Mouse (Mus musculus) midbrain, embryonic 12.5 days (tissue): ENCODE data around the gene Nlrc5. TPM values are rescaled to one million over a fixed set of nuclear protein-coding genes. Genes with fewer than 3 reads are reported as not detected.
"Not testable (repeated sequence)": the region's sequence is repeated elsewhere in the genome, so short reads cannot be mapped to it uniquely, and the experiment has no call there.

Experiments
- ATAC-seq: fragments of 200-750 bp; cut with Nextera tagmentation; 2 replicates; pipeline ENCODE4 v1.8.0; 2017; ENCODE audit warnings: low read depth, moderate TSS enrichment, moderate library complexity; ENCODE audit not compliant: low FRiP score
- H3K27ac ChIP-seq: fragments of 300-500 bp; sonication (generic); replicated peaks from 2 replicates; pipeline ENCODE4 v1.5.1; 2016; ENCODE audit warnings: mild to moderate bottlenecking
- H3K27me3 ChIP-seq: fragments of 300-500 bp; sonication (generic); 2 replicates; pipeline ENCODE4 v1.6.1; 2016; ENCODE audit warnings: mild to moderate bottlenecking
- H3K36me3 ChIP-seq: fragments of 300-500 bp; sonication (generic); 2 replicates; pipeline ENCODE4 v1.6.1; 2016
- H3K4me1 ChIP-seq: fragments of 300-500 bp; sonication (generic); 2 replicates; pipeline ENCODE4 v1.6.1; 2016
- H3K4me2 ChIP-seq: fragments of 300-500 bp; sonication (generic); replicated peaks from 2 replicates; pipeline ENCODE4 v1.6.1; 2016; ENCODE audit warnings: mild to moderate bottlenecking, moderate library complexity
- H3K4me3 ChIP-seq: fragments of 300-500 bp; sonication (generic); 2 replicates; pipeline ENCODE4 v1.5.1; 2016; ENCODE audit warnings: mild to moderate bottlenecking
- H3K9ac ChIP-seq: fragments of 300-500 bp; sonication (generic); replicated peaks from 2 replicates; pipeline ENCODE4 v1.6.1; 2016; ENCODE audit warnings: mild to moderate bottlenecking, moderate library complexity
- H3K9me3 ChIP-seq: fragments of 300-500 bp; sonication (generic); 2 replicates; pipeline ENCODE4 v1.6.1; 2016; ENCODE audit warnings: mild to moderate bottlenecking
- WGBS: fragments of 180-500 bp; shearing (Covaris S2); methylation state at CpG from one replicate; pipeline ENCODE4 v1.1.7; 2016; 5-methylcytosine and 5-hydroxymethylcytosine counted together
- polyA plus RNA-seq: library from polyadenylated mRNA; unstranded; fragments of >200 nt; fragmentation: Nextera tagmentation; extraction: Ambion mirVana; gene quantifications from 2 replicates; pipeline ENCODE4 v1.2.1, GENCODE M21; 2016

The Nlrc5 gene
- polyA plus RNA-seq, 1 experiment from 2014 or later, result 0.09 TPM

GRCm38 (mm10) chr8:94396964-94397657 lies 37.0 kb upstream of the Nlrc5 start:
- WGBS, result 63% methylated on average over 11 of the region's 11 CpGs
- no peak for ATAC-seq
- H3K9ac ChIP-seq, result no peak overlapping the region
- no peaks in the 10 kb centered on the region for H3K4me1 ChIP-seq
- no peak overlapping the region for H3K4me3 ChIP-seq
- H3K36me3 ChIP-seq, result peaks cover 50% of the 10 kb centered on the region
- no peak overlapping the region for H3K4me2 ChIP-seq
- no peak overlapping the region for H3K27ac ChIP-seq
- no peaks in the 10 kb centered on the region for H3K9me3 ChIP-seq
- H3K27me3 ChIP-seq, result no peaks in the 10 kb centered on the region

- no peaks in the 10 kb centered on the region for H3K9me3 ChIP-seq
- no peak overlapping the region for H3K4me2 ChIP-seq
- H3K4me1 ChIP-seq, result no peaks in the 10 kb centered on the region
- ATAC-seq, result no peak
- peaks cover 37% of the 10 kb centered on the region for H3K36me3 ChIP-seq
- no peak overlapping the region for H3K27ac ChIP-seq
- WGBS, result 82% methylated on average over 6 of the region's 6 CpGs
- no peak overlapping the region for H3K9ac ChIP-seq
- H3K27me3 ChIP-seq, result no peaks in the 10 kb centered on the region
- no peak overlapping the region for H3K4me3 ChIP-seq
These were observed 35.6 kb upstream of the Nlrc5 start for GRCm38 (mm10) chr8:94398587-94398986.

- Histone ChIP-seq H3K4me3 (no peak overlapping the region), H3K36me3 (peaks cover 29% of the 10 kb centered on the region), H3K9me3 (no peaks in the 10 kb centered on the region), H3K4me1 (no peaks in the 10 kb centered on the region), H3K4me2 (no peak overlapping the region), H3K27ac (no peak overlapping the region), H3K9ac (no peak overlapping the region), H3K27me3 (no peaks in the 10 kb centered on the region)
- 88% methylated on average over 3 of the region's 3 CpGs for WGBS
- no peak for ATAC-seq
These were observed 34.7 kb upstream of the Nlrc5 start for GRCm38 (mm10) chr8:94399361-94399953.

GRCm38 (mm10) chr8:94399957-94400356 lies 34.2 kb upstream of the Nlrc5 start:
- H3K36me3 ChIP-seq, result peaks cover 24% of the 10 kb centered on the region
- 88% methylated on average over 2 of the region's 2 CpGs for whole genome bisulfite sequencing

GRCm38 (mm10) chr8:94408443-94409080 lies 25.6 kb upstream of the Nlrc5 start:
- no peak overlapping the region for H3K9ac ChIP-seq
- no peaks in the 10 kb centered on the region for H3K4me1 ChIP-seq
- no peaks in the 10 kb centered on the region for H3K27me3 ChIP-seq
- no peak overlapping the region for H3K27ac ChIP-seq
- no peaks in the 10 kb centered on the region for H3K36me3 ChIP-seq
- no peaks in the 10 kb centered on the region for H3K9me3 ChIP-seq
- no peak overlapping the region for H3K4me2 ChIP-seq
- WGBS, result 67% methylated on average over 8 of the region's 8 CpGs
- H3K4me3 ChIP-seq, result no peak overlapping the region
- ATAC-seq, result no peak

More at GRCm38 (mm10) chr8:94399957-94400356, 34.2 kb upstream of the Nlrc5 start:
- not testable (repeated sequence) for ATAC-seq, H3K4me2 ChIP-seq, H3K27ac ChIP-seq, H3K9ac ChIP-seq, H3K9me3 ChIP-seq, H3K4me1 ChIP-seq, H3K4me3 ChIP-seq, H3K27me3 ChIP-seq

GRCm38 (mm10) chr8:94409523-94409922 lies 24.6 kb upstream of the Nlrc5 start:
- WGBS, result 90% methylated on average over 7 of the region's 7 CpGs
- Histone ChIP-seq H3K4me2 (no peak overlapping the region), H3K9me3 (no peaks in the 10 kb centered on the region), H3K27me3 (no peaks in the 10 kb centered on the region), H3K4me3 (no peak overlapping the region), H3K36me3 (no peaks in the 10 kb centered on the region), H3K9ac (no peak overlapping the region), H3K27ac (no peak overlapping the region), H3K4me1 (no peaks in the 10 kb centered on the region)
- ATAC-seq, result no peak

GRCm38 (mm10) chr8:94412518-94412917 lies 21.6 kb upstream of the Nlrc5 start:
- Histone ChIP-seq H3K27ac (no peak overlapping the region), H3K27me3 (no peaks in the 10 kb centered on the region), H3K4me1 (no peaks in the 10 kb centered on the region), H3K9ac (no peak overlapping the region), H3K9me3 (no peaks in the 10 kb centered on the region), H3K4me3 (no peak overlapping the region), H3K4me2 (no peak overlapping the region), H3K36me3 (no peaks in the 10 kb centered on the region)
- WGBS, result 88% methylated on average over 6 of the region's 6 CpGs
- ATAC-seq, result no peak

- no peak overlapping the region for H3K4me3 ChIP-seq
- H3K27me3 ChIP-seq, result no peaks in the 10 kb centered on the region
- H3K4me1 ChIP-seq, result no peaks in the 10 kb centered on the region
- H3K36me3 ChIP-seq, result no peaks in the 10 kb centered on the region
- no peak overlapping the region for H3K9ac ChIP-seq
- no peak overlapping the region for H3K27ac ChIP-seq
- 88% methylated on average over 6 of the region's 6 CpGs for WGBS
- H3K4me2 ChIP-seq, result no peak overlapping the region
- ATAC-seq, result no peak
- no peaks in the 10 kb centered on the region for H3K9me3 ChIP-seq
These were observed 20.6 kb upstream of the Nlrc5 start for GRCm38 (mm10) chr8:94413509-94413908.

GRCm38 (mm10) chr8:94415218-94415617 lies 18.9 kb upstream of the Nlrc5 start:
- no peaks in the 10 kb centered on the region for H3K36me3 ChIP-seq
- no peaks in the 10 kb centered on the region for H3K27me3 ChIP-seq
- 77% methylated on average over 2 of the region's 2 CpGs for WGBS
- no peak overlapping the region for H3K4me3 ChIP-seq
- ATAC-seq, result no peak
- H3K27ac ChIP-seq, result no peak overlapping the region
- H3K9me3 ChIP-seq, result no peaks in the 10 kb centered on the region
- no peaks in the 10 kb centered on the region for H3K4me1 ChIP-seq
- H3K9ac ChIP-seq, result no peak overlapping the region
- no peak overlapping the region for H3K4me2 ChIP-seq

GRCm38 (mm10) chr8:94418017-94418416 lies 16.1 kb upstream of the Nlrc5 start:
- no peak overlapping the region for H3K4me2 ChIP-seq
- no peak overlapping the region for H3K4me3 ChIP-seq
- no peaks in the 10 kb centered on the region for H3K36me3 ChIP-seq
- H3K27ac ChIP-seq, result no peak overlapping the region
- H3K9ac ChIP-seq, result no peak overlapping the region
- 86% methylated on average over 9 of the region's 9 CpGs for WGBS
- H3K4me1 ChIP-seq, result no peaks in the 10 kb centered on the region
- no peaks in the 10 kb centered on the region for H3K27me3 ChIP-seq
- H3K9me3 ChIP-seq, result no peaks in the 10 kb centered on the region
- no peak for ATAC-seq

- Histone ChIP-seq H3K9ac (no peak overlapping the region), H3K4me3 (no peak overlapping the region), H3K4me1 (no peaks in the 10 kb centered on the region), H3K4me2 (no peak overlapping the region), H3K36me3 (no peaks in the 10 kb centered on the region), H3K9me3 (no peaks in the 10 kb centered on the region), H3K27me3 (no peaks in the 10 kb centered on the region), H3K27ac (no peak overlapping the region)
- ATAC-seq, result no peak
- 92% methylated on average over 4 of the region's 4 CpGs for WGBS
These were observed 11.9 kb upstream of the Nlrc5 start for GRCm38 (mm10) chr8:94422270-94422669.

- no peak overlapping the region for H3K4me3 ChIP-seq
- no peaks in the 10 kb centered on the region for H3K9me3 ChIP-seq
- H3K4me2 ChIP-seq, result no peak overlapping the region
- no peaks in the 10 kb centered on the region for H3K36me3 ChIP-seq
- WGBS, result 83% methylated on average over 10 of the region's 10 CpGs
- H3K4me1 ChIP-seq, result no peaks in the 10 kb centered on the region
- ATAC-seq, result no peak
- H3K27ac ChIP-seq, result no peak overlapping the region
- no peak overlapping the region for H3K9ac ChIP-seq
- H3K27me3 ChIP-seq, result peaks cover 13% of the 10 kb centered on the region; the same call in 1 of the 2 replicates
These were observed 6.2 kb upstream of the Nlrc5 start for GRCm38 (mm10) chr8:94427953-94428352.
